Mouse (Mus musculus) small intestine, adult 10 weeks (tissue): Measurements from ENCODE around the gene 4933428M09Rik. TPM values are rescaled to one million over a fixed set of nuclear protein-coding genes. Genes with fewer than 3 reads are reported as not detected.

Source experiments
- polyA plus RNA-seq: library from polyadenylated mRNA; stranded (reverse); fragments of 350-450 nt; fragmentation: Illumina TruSeq; extraction: RNeasy Lipid Tissue Mini Kit (QIAGEN cat#74804); gene quantifications from one replicate; pipeline ENCODE4 v1.2.3, GENCODE M21; 2014; ENCODE audit warnings: low replicate concordance

Gene 4933428M09Rik
- polyA plus RNA-seq = not detected

DNA sequence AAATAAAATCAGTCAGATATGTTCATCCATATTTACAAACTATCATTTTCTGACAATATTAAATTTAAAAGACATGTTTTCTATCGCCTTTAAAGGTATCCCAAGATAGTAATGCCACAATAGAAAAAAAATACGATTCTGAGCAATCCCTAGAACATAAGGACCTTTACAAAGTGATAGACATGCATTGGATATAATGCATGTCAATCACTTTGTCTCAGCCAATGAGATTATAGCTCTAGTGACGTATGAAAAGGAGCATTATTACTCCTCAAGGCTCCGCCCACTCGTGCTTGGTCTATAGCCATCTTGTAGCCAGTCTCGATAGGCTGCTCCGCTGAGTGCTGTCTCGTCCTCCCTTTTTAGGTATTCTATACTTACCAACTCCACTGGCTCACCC is at the start of gene 4933428M09Rik:
Gene 4933428M09Rik (plus strand): TSS at position 301 of the 400 bp plus-strand sequence.

DNA sequence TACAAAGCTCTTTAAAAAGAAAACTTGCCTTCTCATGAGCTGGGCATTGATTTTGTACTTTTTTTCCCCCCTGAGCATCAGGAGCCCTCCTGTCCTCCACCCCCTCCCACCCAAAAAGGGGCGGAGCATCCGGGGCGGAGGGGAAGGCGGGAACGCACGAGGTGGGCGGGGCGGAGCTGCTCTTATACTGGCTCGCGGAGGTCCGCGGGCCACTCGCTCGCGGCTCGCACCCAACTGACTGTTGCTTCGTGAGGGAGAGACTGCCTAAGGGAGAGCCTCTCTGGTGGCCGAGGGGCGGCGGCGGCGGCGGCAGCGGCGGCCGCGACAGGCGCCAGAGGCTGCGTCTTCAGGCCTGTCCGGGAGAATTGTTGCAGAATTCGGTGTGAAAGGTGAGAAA is 30.8 kb downstream of the 4933428M09Rik start, which contains the start of gene Mum1l1:
Gene Mum1l1 (plus strand): TSS at position 214 of the 397 bp plus-strand sequence.

Other genes starting within 250 kb of the 4933428M09Rik start
- gene Serpina7, start 94.0 kb upstream of the 4933428M09Rik start, polyA plus RNA-seq = not detected
- not detected for gene 4930513O06Rik, start 93.0 kb upstream of the 4933428M09Rik start, polyA plus RNA-seq
- gene Mum1l1, start 30.8 kb downstream of the 4933428M09Rik start, polyA plus RNA-seq = 1.0 TPM
- not detected for gene Trap1a, start 154.5 kb downstream of the 4933428M09Rik start, polyA plus RNA-seq